Comparison of ENCODE assay signal across 23 mouse cellular contexts in genomic region chr10:60832664-60833173, GRCm38 (mm10). TPM values are rescaled to one million over a fixed set of nuclear protein-coding genes. Genes with fewer than 3 reads are reported as not detected.
DNase-seq lines count a peak whose midpoint lies in the region; ATAC-seq and TF ChIP-seq lines count a peak whose summit lies in the region.
"Had no signal": no experiment of that assay in that cellular context is flagged by ENCODE, and none has a peak within 500 bp of the region (broad histone marks: within the 10 kb centered on the region; RNA-seq: fewer than 3 reads in every experiment).

No protein-coding gene starts in this region.

- peaks cover 20% of the 10 kb centered on the region for H3K4me1 ChIP-seq in kidney, embryonic 14.5 days (ENCODE audit: control insufficient read depth, insufficient read depth, low read length)
- peaks cover 29% of the 10 kb centered on the region for H3K4me1 ChIP-seq in intestine, embryonic 15.5 days (replicated peaks)
- H3K4me1 ChIP-seq in intestine, postnatal 0 days (replicated peaks; ENCODE audit: control insufficient read depth, insufficient read depth, low read length): peaks cover 6% of the 10 kb centered on the region; the same call in 1 of the 2 replicates

- H3K4me3 ChIP-seq in kidney, embryonic 14.5 days (ENCODE audit: low read length): no peak overlapping the region
- H3K4me3 ChIP-seq in intestine, embryonic 15.5 days (replicated peaks): no peak overlapping the region
- no peak overlapping the region for H3K4me3 ChIP-seq in intestine, postnatal 0 days (ENCODE audit: low read depth, low read length)

- TF ChIP-seq CTCF in intestine, postnatal 0 days (IDR thresholded peaks at IDR 0.05; ENCODE audit: low read depth): no peak

- H3K9ac ChIP-seq in kidney, embryonic 14.5 days (ENCODE audit: low read depth, low read length): no peak overlapping the region
- no peak overlapping the region for H3K9ac ChIP-seq in intestine, embryonic 15.5 days
- H3K9ac ChIP-seq in intestine, postnatal 0 days (ENCODE audit: low read depth, low read length): no peak overlapping the region
- H3K9ac ChIP-seq: embryonic facial prominence, embryonic 15.5 days; forebrain, embryonic 15.5 days had no signal

- peak; percentile 55 for DNase-seq in cerebellum, adult 9-11 months
- no peak for DNase-seq in cerebellum, adult 11 months
- peak; percentile 17 for DNase-seq in kidney, postnatal 10 days
- no peak for DNase-seq in layer of hippocampus, adult 9-11 months
- DNase-seq: adrenal gland, postnatal 10 days; B cell, adult 2 months; gastrocnemius, postnatal 10 days; heart, postnatal 14 days; thymus, postnatal 36 days had no signal

- no peaks in the 10 kb centered on the region for H3K36me3 ChIP-seq in kidney, embryonic 14.5 days (ENCODE audit: control insufficient read depth, insufficient read depth, low read length)
- no peaks in the 10 kb centered on the region for H3K36me3 ChIP-seq in intestine, embryonic 15.5 days
- no peaks in the 10 kb centered on the region for H3K36me3 ChIP-seq in intestine, postnatal 0 days (ENCODE audit: control insufficient read depth, insufficient read depth)
- H3K36me3 ChIP-seq: embryonic facial prominence, embryonic 15.5 days; forebrain, embryonic 15.5 days; G1E; heart, embryonic 13.5 days; midbrain, embryonic 15.5 days; neural tube, embryonic 13.5 days had no signal

- no peaks in the 10 kb centered on the region for H3K9me3 ChIP-seq in kidney, embryonic 14.5 days (ENCODE audit: control insufficient read depth, low read length)
- H3K9me3 ChIP-seq in intestine, embryonic 15.5 days: no peaks in the 10 kb centered on the region
- H3K9me3 ChIP-seq in intestine, postnatal 0 days (ENCODE audit: control insufficient read depth): no peaks in the 10 kb centered on the region
- H3K9me3 ChIP-seq: embryonic facial prominence, embryonic 15.5 days; forebrain, embryonic 15.5 days; heart, embryonic 13.5 days; midbrain, embryonic 15.5 days; neural tube, embryonic 13.5 days had no signal

- no peak for ATAC-seq in kidney, embryonic 14.5 days (ENCODE audit: low FRiP score, low TSS enrichment)
- ATAC-seq in intestine, embryonic 15.5 days: peak; percentile 12; the same call in 1 of the 2 replicates
- ATAC-seq in intestine, postnatal 0 days: peak; percentile 19; the same call in 1 of the 2 replicates
- ATAC-seq: hindbrain, postnatal 0 days; lung, postnatal 0 days; midbrain, embryonic 15.5 days had no signal

- H3K27me3 ChIP-seq in kidney, embryonic 14.5 days (ENCODE audit: control insufficient read depth, insufficient read depth, low read length): peaks cover 44% of the 10 kb centered on the region
- peaks cover 15% of the 10 kb centered on the region for H3K27me3 ChIP-seq in intestine, embryonic 15.5 days (replicated peaks)
- H3K27me3 ChIP-seq in intestine, postnatal 0 days (replicated peaks; ENCODE audit: control insufficient read depth, insufficient read depth, low read length): peaks cover 19% of the 10 kb centered on the region
- H3K27me3 ChIP-seq: heart, embryonic 13.5 days had no signal

- no peak overlapping the region for H3K27ac ChIP-seq in kidney, embryonic 14.5 days (ENCODE audit: low read depth, low read length)
- H3K27ac ChIP-seq in intestine, embryonic 15.5 days: no peak overlapping the region
- H3K27ac ChIP-seq in intestine, postnatal 0 days (ENCODE audit: low read depth, low read length): 0 out of 2 replicates have a peak overlapping the region, but pooled peaks have one; percentile 23
- H3K27ac ChIP-seq: embryonic facial prominence, embryonic 15.5 days; forebrain, embryonic 15.5 days; heart, embryonic 13.5 days; hindbrain, postnatal 0 days; kidney, postnatal 0 days; left cerebral cortex, adult 2 months; macrophage; midbrain, embryonic 15.5 days; neural tube, embryonic 13.5 days had no signal

- whole genome bisulfite sequencing in kidney, embryonic 14.5 days: 79% methylated on average over 12 of the region's 12 CpGs
- 67% methylated on average over 12 of the region's 12 CpGs for WGBS in intestine, embryonic 15.5 days
- 42% methylated on average over 12 of the region's 12 CpGs for WGBS in intestine, postnatal 0 days

- H3K4me2 ChIP-seq in kidney, embryonic 14.5 days (replicated peaks; ENCODE audit: low read depth, low read length): no peak overlapping the region
- no peak overlapping the region for H3K4me2 ChIP-seq in intestine, embryonic 15.5 days (replicated peaks)
- no peak overlapping the region; the same call in 1 of the 2 replicates for H3K4me2 ChIP-seq in intestine, postnatal 0 days (replicated peaks; ENCODE audit: low read depth)

RNA-seq across cellular contexts. Expression of gene Unc5b, which starts 1.3 kb away (rescaled TPM):
- polyA plus RNA-seq in kidney, embryonic 14.5 days (2014; fragmentation: Nextera tagmentation; extraction: Ambion mirVana): 7.9 and 10.1 TPM in 2 replicates
- polyA plus RNA-seq in intestine, embryonic 15.5 days (2015; fragmentation: Nextera tagmentation; extraction: Ambion mirVana): 4.6 and 5.1 TPM in 2 replicates
- 2.5 and 2.6 TPM in 2 replicates for polyA plus RNA-seq in intestine, postnatal 0 days (2015; fragmentation: Nextera tagmentation; extraction: Ambion mirVana)
- polyA plus RNA-seq: G1E had no signal

Comparison
In these comparisons a context has a peak if more than half of its experiments do, and no peak if none do; other contexts are left out.
1. DNase-seq: peak in cerebellum, adult 9-11 months (single experiment) and kidney, postnatal 10 days (single experiment); none in cerebellum, adult 11 months (single experiment) and layer of hippocampus, adult 9-11 months (single experiment).